Mouse (Mus musculus): ENCODE measurements around the gene Sec14l5.
"Not testable (repeated sequence)": the region's sequence is repeated elsewhere in the genome, so short reads cannot be mapped to it uniquely, and the experiment has no call there.

DNA sequence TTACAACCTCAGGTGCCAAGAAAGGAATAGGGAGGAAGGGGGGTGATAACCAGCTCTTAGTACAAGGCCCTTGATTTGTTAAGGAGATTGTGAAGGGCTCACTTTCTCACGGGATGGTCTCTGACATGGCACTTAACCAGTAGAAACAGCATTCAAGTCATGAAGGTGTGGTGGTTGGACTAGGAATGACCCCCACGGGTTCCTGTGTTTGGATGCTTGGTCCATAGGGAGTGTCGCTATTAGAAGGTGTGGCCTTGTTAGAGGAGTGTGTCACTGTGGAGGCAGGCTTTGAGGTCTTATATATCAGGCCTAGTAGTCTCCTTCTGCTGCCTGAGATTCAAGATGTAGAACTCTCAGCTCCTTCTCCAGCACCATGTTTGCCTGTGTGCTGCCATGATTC lies 81.2 kb downstream of the Sec14l5 start:
- TF ChIP-seq CTCF, EP300 (IDR thresholded peaks at IDR 0.05; ENCODE audit: low read depth): not testable (repeated sequence)

Data from liver, embryonic 14.5 days (tissue).